Mouse (Mus musculus): ENCODE data around the gene Prmt1.

GRCm38 (mm10) chr7:45033722-45034359 lies 47.5 kb upstream of the Prmt1 start:
- no peak for TF ChIP-seq CTCF (IDR thresholded peaks at IDR 0.05; ENCODE audit: low read depth)
- no peak for TF ChIP-seq EP300 (IDR thresholded peaks at IDR 0.05; ENCODE audit: low read depth)

Data from liver, postnatal 0 days (tissue).